Mouse (Mus musculus) heart, embryonic 15.5 days (tissue): Measurements from ENCODE around the gene Rbm47. TPM values are rescaled to one million over a fixed set of nuclear protein-coding genes. Genes with fewer than 3 reads are reported as not detected.

Experiments used
- ATAC-seq: fragments of 200-750 bp; cut with Nextera tagmentation; replicated peaks from 2 replicates; pipeline ENCODE4 v1.8.0; 2017; ENCODE audit warnings: low read depth, moderate TSS enrichment; ENCODE audit not compliant: insufficient number of reproducible peaks, insufficient read depth, low FRiP score
- H3K27ac ChIP-seq: fragments of 300-500 bp; sonication (generic); 2 replicates; pipeline ENCODE4 v1.5.1; 2015; ENCODE audit warnings: mild to moderate bottlenecking, inconsistent platforms
- H3K27me3 ChIP-seq: fragments of 300-500 bp; sonication (generic); 2 replicates; pipeline ENCODE4 v1.6.1; 2015; ENCODE audit warnings: inconsistent platforms
- H3K36me3 ChIP-seq: fragments of 300-500 bp; sonication (generic); 2 replicates; pipeline ENCODE4 v1.6.1; 2015; ENCODE audit warnings: mild to moderate bottlenecking, inconsistent platforms
- H3K4me1 ChIP-seq: fragments of 300-500 bp; sonication (generic); replicated peaks from 2 replicates; pipeline ENCODE4 v1.6.1; 2015; ENCODE audit warnings: inconsistent platforms
- H3K4me2 ChIP-seq: fragments of 300-500 bp; sonication (generic); 2 replicates; pipeline ENCODE4 v1.6.1; 2015; ENCODE audit warnings: inconsistent platforms, mild to moderate bottlenecking, moderate library complexity
- H3K4me3 ChIP-seq: fragments of 300-500 bp; sonication (generic); 2 replicates; pipeline ENCODE4 v1.5.1; 2015; ENCODE audit warnings: mild to moderate bottlenecking, inconsistent platforms
- H3K9ac ChIP-seq: fragments of 300-500 bp; sonication (generic); 2 replicates; pipeline ENCODE4 v1.6.1; 2015; ENCODE audit warnings: mild to moderate bottlenecking, inconsistent platforms
- H3K9me3 ChIP-seq: fragments of 300-500 bp; sonication (generic); replicated peaks from 2 replicates; pipeline ENCODE4 v1.6.1; 2016; ENCODE audit warnings: inconsistent platforms
- WGBS: fragments of 180-500 bp; shearing (Covaris S2); methylation state at CpG from one replicate; pipeline ENCODE4 v1.1.7; 2015; ENCODE audit warnings: mixed read lengths; 5-methylcytosine and 5-hydroxymethylcytosine counted together
- polyA plus RNA-seq: library from polyadenylated mRNA; unstranded; fragments of >200 nt; fragmentation: Nextera tagmentation; extraction: Ambion mirVana; gene quantifications from 2 replicates; pipeline ENCODE4 v1.2.1, GENCODE M21; 2015

Rbm47 gene
- polyA plus RNA-seq, 1 experiment from 2014 or later: 2.1 TPM

GRCm38 (mm10) chr5:66061667-66062045 lies 111.3 kb downstream of the Rbm47 start:
- ATAC-seq: no peak
- H3K27ac ChIP-seq: no peak overlapping the region
- 89% methylated on average over 4 of the region's 4 CpGs for WGBS
- H3K36me3 ChIP-seq: no peaks in the 10 kb centered on the region
- no peaks in the 10 kb centered on the region for H3K27me3 ChIP-seq
- H3K4me2 ChIP-seq: no peak overlapping the region
- peaks cover 7% of the 10 kb centered on the region for H3K4me1 ChIP-seq
- no peak overlapping the region for H3K9ac ChIP-seq
- H3K9me3 ChIP-seq: no peaks in the 10 kb centered on the region
- H3K4me3 ChIP-seq: no peak overlapping the region

- no peaks in the 10 kb centered on the region for H3K27me3 ChIP-seq
- no peaks in the 10 kb centered on the region for H3K36me3 ChIP-seq
- no peaks in the 10 kb centered on the region for H3K9me3 ChIP-seq
- no peak overlapping the region for H3K27ac ChIP-seq
- WGBS: 73% methylated on average over 5 of the region's 5 CpGs
- no peak overlapping the region for H3K4me2 ChIP-seq
- H3K4me1 ChIP-seq: peaks cover 7% of the 10 kb centered on the region
- no peak for ATAC-seq
- no peak overlapping the region for H3K4me3 ChIP-seq
- no peak overlapping the region for H3K9ac ChIP-seq
These were observed 114.1 kb downstream of the Rbm47 start for GRCm38 (mm10) chr5:66058844-66059243.

GRCm38 (mm10) chr5:66056680-66057079 lies 116.2 kb downstream of the Rbm47 start:
- Histone ChIP-seq H3K4me3 (no peak overlapping the region), H3K27me3 (no peaks in the 10 kb centered on the region), H3K4me1 (no peaks in the 10 kb centered on the region), H3K9me3 (no peaks in the 10 kb centered on the region), H3K27ac (no peak overlapping the region), H3K36me3 (no peaks in the 10 kb centered on the region), H3K4me2 (no peak overlapping the region), H3K9ac (no peak overlapping the region)
- WGBS: 80% methylated on average over 4 of the region's 4 CpGs
- no peak for ATAC-seq

GRCm38 (mm10) chr5:66054394-66054793 lies 118.5 kb downstream of the Rbm47 start:
- Histone ChIP-seq H3K27ac (no peak overlapping the region), H3K4me1 (no peaks in the 10 kb centered on the region), H3K4me3 (no peak overlapping the region), H3K36me3 (no peaks in the 10 kb centered on the region), H3K27me3 (no peaks in the 10 kb centered on the region), H3K9ac (no peak overlapping the region), H3K9me3 (no peaks in the 10 kb centered on the region), H3K4me2 (no peak overlapping the region)
- 66% methylated on average over 9 of the region's 9 CpGs for WGBS
- no peak for ATAC-seq

GRCm38 (mm10) chr5:66052777-66053548 lies 120.0 kb downstream of the Rbm47 start:
- no peak overlapping the region for H3K4me2 ChIP-seq
- H3K4me1 ChIP-seq: no peaks in the 10 kb centered on the region
- H3K27ac ChIP-seq: no peak overlapping the region
- H3K4me3 ChIP-seq: no peak overlapping the region
- no peak for ATAC-seq
- no peak overlapping the region for H3K9ac ChIP-seq
- no peaks in the 10 kb centered on the region for H3K36me3 ChIP-seq
- H3K9me3 ChIP-seq: no peaks in the 10 kb centered on the region
- H3K27me3 ChIP-seq: no peaks in the 10 kb centered on the region
- 86% methylated on average over 20 of the region's 20 CpGs for WGBS

- H3K36me3 ChIP-seq: no peaks in the 10 kb centered on the region
- WGBS: 76% methylated on average over 5 of the region's 5 CpGs
- ATAC-seq: no peak
- no peak overlapping the region for H3K4me2 ChIP-seq
- H3K27ac ChIP-seq: no peak overlapping the region
- no peak overlapping the region for H3K4me3 ChIP-seq
- H3K9me3 ChIP-seq: no peaks in the 10 kb centered on the region
- H3K4me1 ChIP-seq: no peaks in the 10 kb centered on the region
- no peak overlapping the region for H3K9ac ChIP-seq
- no peaks in the 10 kb centered on the region for H3K27me3 ChIP-seq
These were observed 122.1 kb downstream of the Rbm47 start for GRCm38 (mm10) chr5:66050841-66051240.

- no peak for ATAC-seq
- no peak overlapping the region for H3K27ac ChIP-seq
- no peaks in the 10 kb centered on the region for H3K27me3 ChIP-seq
- H3K36me3 ChIP-seq: no peaks in the 10 kb centered on the region
- no peaks in the 10 kb centered on the region for H3K9me3 ChIP-seq
- no peak overlapping the region for H3K4me3 ChIP-seq
- no peak overlapping the region for H3K9ac ChIP-seq
- no peaks in the 10 kb centered on the region for H3K4me1 ChIP-seq
- no peak overlapping the region for H3K4me2 ChIP-seq
- 46% methylated on average over 3 of the region's 3 CpGs for WGBS
These were observed 126.6 kb downstream of the Rbm47 start for GRCm38 (mm10) chr5:66046356-66046755.

GRCm38 (mm10) chr5:66043897-66044296 lies 129.0 kb downstream of the Rbm47 start:
- no peak overlapping the region for H3K4me3 ChIP-seq
- H3K4me1 ChIP-seq: no peaks in the 10 kb centered on the region
- no peak overlapping the region for H3K27ac ChIP-seq
- 64% methylated on average over 3 of the region's 3 CpGs for WGBS
- H3K27me3 ChIP-seq: no peaks in the 10 kb centered on the region
- ATAC-seq: no peak
- no peak overlapping the region for H3K4me2 ChIP-seq
- no peaks in the 10 kb centered on the region for H3K36me3 ChIP-seq
- no peaks in the 10 kb centered on the region for H3K9me3 ChIP-seq
- H3K9ac ChIP-seq: no peak overlapping the region

GRCm38 (mm10) chr5:66042651-66043340 lies 130.1 kb downstream of the Rbm47 start:
- H3K9ac ChIP-seq: no peak overlapping the region
- H3K4me3 ChIP-seq: no peak overlapping the region
- no peaks in the 10 kb centered on the region for H3K27me3 ChIP-seq
- no peaks in the 10 kb centered on the region for H3K9me3 ChIP-seq
- H3K4me1 ChIP-seq: no peaks in the 10 kb centered on the region
- 59% methylated on average over 10 of the region's 10 CpGs for WGBS
- no peak overlapping the region for H3K27ac ChIP-seq
- H3K4me2 ChIP-seq: no peak overlapping the region
- H3K36me3 ChIP-seq: no peaks in the 10 kb centered on the region
- ATAC-seq: no peak

GRCm38 (mm10) chr5:66040744-66041279 lies 132.1 kb downstream of the Rbm47 start:
- Histone ChIP-seq H3K4me1 (no peaks in the 10 kb centered on the region), H3K4me3 (no peak overlapping the region), H3K27me3 (no peaks in the 10 kb centered on the region), H3K27ac (no peak overlapping the region), H3K4me2 (no peak overlapping the region), H3K9me3 (no peaks in the 10 kb centered on the region), H3K9ac (no peak overlapping the region), H3K36me3 (no peaks in the 10 kb centered on the region)
- no peak for ATAC-seq
- 79% methylated on average over 7 of the region's 7 CpGs for WGBS

- H3K9me3 ChIP-seq: no peaks in the 10 kb centered on the region
- 83% methylated on average over 2 of the region's 2 CpGs for WGBS
- no peak overlapping the region for H3K4me3 ChIP-seq
- no peaks in the 10 kb centered on the region for H3K4me1 ChIP-seq
- no peak for ATAC-seq
- no peak overlapping the region for H3K27ac ChIP-seq
- H3K36me3 ChIP-seq: no peaks in the 10 kb centered on the region
- H3K9ac ChIP-seq: no peak overlapping the region
- no peaks in the 10 kb centered on the region for H3K27me3 ChIP-seq
- no peak overlapping the region for H3K4me2 ChIP-seq
These were observed 133.1 kb downstream of the Rbm47 start for GRCm38 (mm10) chr5:66039813-66040212.
